Mouse (Mus musculus): ENCODE data around the gene Krt33a.

Gene Krt33a

GRCm38 (mm10) chr11:100021438-100021837 lies 5.4 kb upstream of the Krt33a start:
- TF ChIP-seq NANOG (IDR thresholded peaks at IDR 0.05; ENCODE audit: borderline replicate concordance, low read length) (no peak), CTCF (conservative IDR thresholded peaks at IDR 0.05; ENCODE audit: low read length) (no peak), POU5F1 (IDR thresholded peaks at IDR 0.05; ENCODE audit: borderline replicate concordance, low read length) (no peak)
- H3K27me3 ChIP-seq (ENCODE audit: insufficient read depth, low read length): no peaks in the 10 kb centered on the region
- no peaks in the 10 kb centered on the region for H3K36me3 ChIP-seq (ENCODE audit: insufficient read depth, low read length)

GRCm38 (mm10) chr11:100019466-100019865 lies 3.5 kb upstream of the Krt33a start:
- no peak for TF ChIP-seq NANOG (IDR thresholded peaks at IDR 0.05; ENCODE audit: borderline replicate concordance, low read length)
- TF ChIP-seq CTCF (conservative IDR thresholded peaks at IDR 0.05; ENCODE audit: low read length): no peak
- TF ChIP-seq POU5F1 (IDR thresholded peaks at IDR 0.05; ENCODE audit: borderline replicate concordance, low read length): no peak
- H3K4me1 ChIP-seq (replicated peaks; ENCODE audit: low read depth, low read length): no peaks in the 10 kb centered on the region

More at GRCm38 (mm10) chr11:100021438-100021837, 5.4 kb upstream of the Krt33a start:
- Histone ChIP-seq H3K4me3 (replicated peaks; ENCODE audit: low read length) (no peak overlapping the region), H3K4me1 (replicated peaks; ENCODE audit: low read depth, low read length) (no peaks in the 10 kb centered on the region), H3K9me3 (ENCODE audit: low read length) (peaks cover 21% of the 10 kb centered on the region)

GRCm38 (mm10) chr11:100013691-100014171 lies 2.3 kb downstream of the Krt33a start:
- Histone ChIP-seq H3K9me3 (ENCODE audit: low read length) (no peaks in the 10 kb centered on the region), H3K36me3 (ENCODE audit: insufficient read depth, low read length) (no peaks in the 10 kb centered on the region), H3K4me3 (replicated peaks; ENCODE audit: low read length) (no peak overlapping the region), H3K27me3 (ENCODE audit: insufficient read depth, low read length) (peaks cover 5% of the 10 kb centered on the region; the same call in 1 of the 2 replicates), H3K4me1 (replicated peaks; ENCODE audit: low read depth, low read length) (no peaks in the 10 kb centered on the region)
- TF ChIP-seq NANOG (IDR thresholded peaks at IDR 0.05; ENCODE audit: borderline replicate concordance, low read length) (no peak), POU5F1 (IDR thresholded peaks at IDR 0.05; ENCODE audit: borderline replicate concordance, low read length) (no peak), CTCF (conservative IDR thresholded peaks at IDR 0.05; ENCODE audit: low read length) (no peak)

More at GRCm38 (mm10) chr11:100019466-100019865, 3.5 kb upstream of the Krt33a start:
- Histone ChIP-seq H3K27me3 (ENCODE audit: insufficient read depth, low read length) (no peaks in the 10 kb centered on the region), H3K4me3 (replicated peaks; ENCODE audit: low read length) (no peak overlapping the region), H3K9me3 (ENCODE audit: low read length) (peaks cover 21% of the 10 kb centered on the region), H3K36me3 (ENCODE audit: insufficient read depth, low read length) (no peaks in the 10 kb centered on the region)

- Histone ChIP-seq H3K4me3 (replicated peaks; ENCODE audit: low read length) (no peak overlapping the region), H3K36me3 (ENCODE audit: insufficient read depth, low read length) (no peaks in the 10 kb centered on the region), H3K27me3 (ENCODE audit: insufficient read depth, low read length) (peaks cover 5% of the 10 kb centered on the region), H3K4me1 (replicated peaks; ENCODE audit: low read depth, low read length) (no peaks in the 10 kb centered on the region), H3K9me3 (ENCODE audit: low read length) (no peaks in the 10 kb centered on the region)
- TF ChIP-seq NANOG (IDR thresholded peaks at IDR 0.05; ENCODE audit: borderline replicate concordance, low read length) (no peak), POU5F1 (IDR thresholded peaks at IDR 0.05; ENCODE audit: borderline replicate concordance, low read length) (no peak), CTCF (conservative IDR thresholded peaks at IDR 0.05; ENCODE audit: low read length) (no peak)
These were observed 5.3 kb downstream of the Krt33a start for GRCm38 (mm10) chr11:100010682-100011081.

- no peak for TF ChIP-seq POU5F1 (IDR thresholded peaks at IDR 0.05; ENCODE audit: borderline replicate concordance, low read length)
- no peak overlapping the region for H3K4me3 ChIP-seq (replicated peaks; ENCODE audit: low read length)
These were observed 7.7 kb downstream of the Krt33a start for GRCm38 (mm10) chr11:100008336-100008735.

GRCm38 (mm10) chr11:100006624-100007023 lies 9.4 kb downstream of the Krt33a start:
- Histone ChIP-seq H3K27me3 (ENCODE audit: insufficient read depth, low read length) (no peaks in the 10 kb centered on the region; the same call in 1 of the 2 replicates), H3K9me3 (ENCODE audit: low read length) (peaks cover 1% of the 10 kb centered on the region; the same call in 1 of the 2 replicates), H3K4me3 (replicated peaks; ENCODE audit: low read length) (no peak overlapping the region), H3K36me3 (ENCODE audit: insufficient read depth, low read length) (no peaks in the 10 kb centered on the region), H3K4me1 (replicated peaks; ENCODE audit: low read depth, low read length) (no peaks in the 10 kb centered on the region)
- TF ChIP-seq POU5F1 (IDR thresholded peaks at IDR 0.05; ENCODE audit: borderline replicate concordance, low read length) (no peak), NANOG (IDR thresholded peaks at IDR 0.05; ENCODE audit: borderline replicate concordance, low read length) (no peak), CTCF (conservative IDR thresholded peaks at IDR 0.05; ENCODE audit: low read length) (peak; percentile 88)

More at GRCm38 (mm10) chr11:100008336-100008735, 7.7 kb downstream of the Krt33a start:
- Histone ChIP-seq H3K9me3 (ENCODE audit: low read length) (no peaks in the 10 kb centered on the region), H3K27me3 (ENCODE audit: insufficient read depth, low read length) (no peaks in the 10 kb centered on the region; the same call in 1 of the 2 replicates), H3K4me1 (replicated peaks; ENCODE audit: low read depth, low read length) (no peaks in the 10 kb centered on the region), H3K36me3 (ENCODE audit: insufficient read depth, low read length) (no peaks in the 10 kb centered on the region)

GRCm38 (mm10) chr11:100005905-100006304 lies 10.1 kb downstream of the Krt33a start:
- Histone ChIP-seq H3K27me3 (ENCODE audit: insufficient read depth, low read length) (no peaks in the 10 kb centered on the region; the same call in 1 of the 2 replicates), H3K9me3 (ENCODE audit: low read length) (peaks cover 4% of the 10 kb centered on the region; the same call in 1 of the 2 replicates)
- TF ChIP-seq CTCF (conservative IDR thresholded peaks at IDR 0.05; ENCODE audit: low read length) (no peak), POU5F1 (IDR thresholded peaks at IDR 0.05; ENCODE audit: borderline replicate concordance, low read length) (no peak), NANOG (IDR thresholded peaks at IDR 0.05; ENCODE audit: borderline replicate concordance, low read length) (no peak)

GRCm38 (mm10) chr11:100004846-100005245 lies 11.2 kb downstream of the Krt33a start:
- Histone ChIP-seq H3K36me3 (ENCODE audit: insufficient read depth, low read length) (no peaks in the 10 kb centered on the region), H3K4me1 (replicated peaks; ENCODE audit: low read depth, low read length) (no peaks in the 10 kb centered on the region), H3K27me3 (ENCODE audit: insufficient read depth, low read length) (no peaks in the 10 kb centered on the region; the same call in 1 of the 2 replicates), H3K9me3 (ENCODE audit: low read length) (peaks cover 4% of the 10 kb centered on the region; the same call in 1 of the 2 replicates), H3K4me3 (replicated peaks; ENCODE audit: low read length) (no peak overlapping the region)
- no peak for TF ChIP-seq NANOG (IDR thresholded peaks at IDR 0.05; ENCODE audit: borderline replicate concordance, low read length)
- TF ChIP-seq CTCF (conservative IDR thresholded peaks at IDR 0.05; ENCODE audit: low read length): peak; percentile 98
- TF ChIP-seq POU5F1 (IDR thresholded peaks at IDR 0.05; ENCODE audit: borderline replicate concordance, low read length): no peak

More at GRCm38 (mm10) chr11:100005905-100006304, 10.1 kb downstream of the Krt33a start:
- Histone ChIP-seq H3K4me3 (replicated peaks; ENCODE audit: low read length) (no peak overlapping the region), H3K36me3 (ENCODE audit: insufficient read depth, low read length) (no peaks in the 10 kb centered on the region), H3K4me1 (replicated peaks; ENCODE audit: low read depth, low read length) (no peaks in the 10 kb centered on the region)

- no peaks in the 10 kb centered on the region for H3K4me1 ChIP-seq (replicated peaks; ENCODE audit: low read depth, low read length)
- H3K4me3 ChIP-seq (replicated peaks; ENCODE audit: low read length): no peak overlapping the region
- H3K36me3 ChIP-seq (ENCODE audit: insufficient read depth, low read length): no peaks in the 10 kb centered on the region
- TF ChIP-seq CTCF (conservative IDR thresholded peaks at IDR 0.05; ENCODE audit: low read length) (no peak), NANOG (IDR thresholded peaks at IDR 0.05; ENCODE audit: borderline replicate concordance, low read length) (no peak), POU5F1 (IDR thresholded peaks at IDR 0.05; ENCODE audit: borderline replicate concordance, low read length) (no peak)
- H3K27me3 ChIP-seq (ENCODE audit: insufficient read depth, low read length): peaks cover 12% of the 10 kb centered on the region
- peaks cover 4% of the 10 kb centered on the region; the same call in 1 of the 2 replicates for H3K9me3 ChIP-seq (ENCODE audit: low read length)
These were observed 16.9 kb downstream of the Krt33a start for GRCm38 (mm10) chr11:99999091-99999490.
